Mouse (Mus musculus): ENCODE measurements around the gene Dnajc9. TPM values are rescaled to one million over a fixed set of nuclear protein-coding genes. Genes with fewer than 3 reads are reported as not detected.

Gene Dnajc9
- 32.6 and 36.5 TPM in 2 replicates for polyA plus RNA-seq (2021; fragmentation: Nextera tagmentation)
- long read RNA-seq, experiment 1, transcript Dnajc9-203 (3 exons, 781 nt): minor isoform, 20 of 134 reads
- long read RNA-seq, experiment 1, transcript Dnajc9-201 (5 exons, 1,631 nt): major isoform, 104 of 134 reads
- long read RNA-seq, experiment 1, partial matches to known transcripts: 3 of 134 reads
- long read RNA-seq, experiment 1, other reads (novel, unspliced or antisense): 6 of 134 reads
- long read RNA-seq, experiment 2, transcript Dnajc9-203 (3 exons, 781 nt): minor isoform, 6 of 58 reads
- long read RNA-seq, experiment 2, transcript Dnajc9-201 (5 exons, 1,631 nt): major isoform, 46 of 58 reads
- long read RNA-seq, experiment 2, partial matches to known transcripts: 3 of 58 reads
- long read RNA-seq, experiment 2, other reads (novel, unspliced or antisense): 2 of 58 reads

DNA sequence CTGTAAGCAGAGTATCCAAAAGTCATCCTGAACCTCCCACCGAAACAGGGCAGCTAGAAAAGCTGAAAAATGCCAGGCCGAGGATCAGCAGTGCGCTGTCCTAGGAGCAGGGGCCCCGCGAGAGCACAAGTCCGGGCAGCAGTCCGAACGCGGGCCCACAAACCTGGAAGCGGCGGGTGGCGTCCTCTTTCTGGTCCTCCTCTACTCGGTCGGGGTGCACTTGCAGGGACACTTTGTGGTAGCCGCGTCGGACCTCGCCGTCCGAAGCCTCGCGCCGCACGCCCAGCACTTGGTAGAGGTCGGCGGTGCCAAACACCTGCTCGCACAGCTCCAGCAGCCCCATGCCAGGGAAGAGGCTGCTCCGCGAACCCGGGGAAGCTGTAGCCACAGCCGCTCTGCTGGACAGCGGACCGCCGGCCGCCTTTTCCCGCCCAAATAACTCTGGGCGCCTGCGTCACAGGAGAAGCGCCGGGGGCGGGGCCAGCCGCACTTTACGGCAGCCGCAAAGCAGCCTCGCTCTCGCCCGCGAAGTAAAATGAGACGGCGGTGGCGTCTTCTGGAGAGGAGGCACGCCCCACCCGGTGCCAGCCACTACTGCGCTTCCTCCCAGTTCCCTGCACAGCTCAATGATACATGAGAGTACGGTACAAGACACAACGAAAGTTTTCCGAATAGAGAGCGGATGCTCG lies at the start of gene Dnajc9:
TSS of gene Dnajc9 (minus strand) at position 470 of the 689 bp plus-strand sequence.

DNA sequence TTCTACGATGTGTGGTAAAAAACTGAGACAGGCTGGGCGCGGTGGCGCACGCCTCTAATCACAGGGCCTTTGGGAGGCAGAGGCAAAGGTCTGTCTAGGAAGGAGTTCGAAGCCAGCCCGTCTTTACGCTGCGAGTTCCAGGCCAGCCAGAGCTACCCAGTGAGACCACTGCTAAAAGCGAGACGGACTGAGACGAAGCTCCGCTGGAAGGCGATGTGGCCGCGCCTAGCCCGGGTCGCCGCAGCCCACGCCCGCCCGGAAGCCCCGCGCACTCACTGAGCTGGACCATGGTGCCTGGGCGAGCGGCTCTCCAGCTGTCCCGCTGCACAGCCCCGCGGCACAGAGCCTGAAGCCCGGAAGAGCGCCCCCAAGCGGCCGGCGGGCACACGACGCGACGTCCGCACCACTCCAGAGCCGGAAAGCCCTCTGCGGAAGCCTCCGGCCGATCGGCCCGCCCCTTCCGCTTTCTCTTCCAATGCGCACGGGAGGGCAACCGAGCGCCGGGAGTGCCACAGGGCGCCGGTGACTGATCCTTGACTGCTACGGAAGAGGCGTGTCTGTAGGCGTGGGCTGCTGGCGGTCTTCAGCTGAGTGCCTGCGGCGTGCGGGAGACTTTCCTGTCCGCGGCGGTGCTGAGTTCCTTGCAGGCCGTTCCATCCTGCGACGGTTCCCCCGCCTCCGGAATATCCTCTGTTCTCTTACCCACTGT lies 4.6 kb upstream of the Dnajc9 start, which contains the start of gene Mrps16:
TSS of gene Mrps16 (minus strand) at position 430 of the 709 bp plus-strand sequence.

DNA sequence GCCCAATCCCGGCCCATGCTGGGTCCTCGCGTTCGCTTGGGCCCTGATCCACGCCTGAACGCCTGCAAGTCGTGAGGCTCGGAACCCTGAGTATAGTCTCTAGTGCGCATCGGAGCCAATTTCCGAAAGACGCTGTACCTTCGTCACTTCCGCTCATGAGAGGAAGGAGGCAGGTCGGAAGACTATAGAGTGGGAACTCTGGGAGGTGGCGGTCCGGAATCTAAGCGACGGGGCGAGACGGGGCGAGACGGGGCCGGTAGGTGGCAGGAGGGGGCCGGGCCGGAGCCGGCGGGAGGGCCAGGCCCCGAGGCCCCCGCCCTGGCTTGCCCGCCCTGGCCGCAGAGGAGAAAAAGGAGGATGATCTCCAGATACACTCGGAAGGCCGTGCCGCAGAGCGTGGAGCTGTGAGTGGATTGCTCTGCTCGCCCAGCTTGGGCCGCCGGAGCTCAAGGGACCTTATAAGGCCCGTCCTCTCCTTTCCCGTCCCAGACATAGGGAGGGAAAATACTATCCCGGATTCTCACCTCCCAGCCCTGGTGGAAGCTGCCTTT lies 40.6 kb downstream of the Dnajc9 start, which contains the start of the genes Ecd and Fam149b:
TSS of gene Ecd (minus strand) at position 131 of the 551 bp plus-strand sequence.
TSS of gene Fam149b (plus strand) at position 172 of the 551 bp plus-strand sequence.

Other genes with a start within 250 kb of the Dnajc9 start
- gene Kcnk5, start 207.1 kb downstream of the Dnajc9 start, polyA plus RNA-seq (2021; fragmentation: Nextera tagmentation): 0.11 and 0.18 TPM in 2 replicates
- not detected in 2 replicates for gene Kcnk16, start 119.7 kb downstream of the Dnajc9 start, polyA plus RNA-seq (2021; fragmentation: Nextera tagmentation)
- 8.6 and 8.7 TPM in 2 replicates for gene Nudt13, start 94.2 kb downstream of the Dnajc9 start, polyA plus RNA-seq (2021; fragmentation: Nextera tagmentation)
- gene Ecd, start 40.8 kb downstream of the Dnajc9 start, polyA plus RNA-seq (2021; fragmentation: Nextera tagmentation): 25.4 and 31.0 TPM in 2 replicates
- 6.5 and 8.9 TPM in 2 replicates for gene Fam149b, start 40.7 kb downstream of the Dnajc9 start, polyA plus RNA-seq (2021; fragmentation: Nextera tagmentation)
- gene Mrps16, start 4.7 kb upstream of the Dnajc9 start, polyA plus RNA-seq (2021; fragmentation: Nextera tagmentation): 83.7 and 104 TPM in 2 replicates
- 0.93 and 1.6 TPM in 2 replicates for gene Cfap70, start 63.3 kb upstream of the Dnajc9 start, polyA plus RNA-seq (2021; fragmentation: Nextera tagmentation)
- gene Anxa7, start 91.2 kb upstream of the Dnajc9 start, polyA plus RNA-seq (2021; fragmentation: Nextera tagmentation): 42.5 and 51.7 TPM in 2 replicates
- gene Mss51, start 108.0 kb upstream of the Dnajc9 start, polyA plus RNA-seq (2021; fragmentation: Nextera tagmentation): 0.11 TPM in 1 of 2 replicates, not detected in the other
- 32.3 and 37.2 TPM in 2 replicates for gene Ppp3cb, start 157.7 kb upstream of the Dnajc9 start, polyA plus RNA-seq (2021; fragmentation: Nextera tagmentation)